Mouse (Mus musculus) layer of hippocampus, postnatal 25 days (tissue): ENCODE data around the gene L3mbtl4. TPM values are rescaled to one million over a fixed set of nuclear protein-coding genes. Genes with fewer than 3 reads are reported as not detected.

Experiments used
- DNase-seq, 2 experiments: peaks; one replicate each; pipeline ENCODE4 v3.0.0; 2022; ENCODE audit warnings: mixed read lengths in 2 of 2, low spot score in 1 of 2; ENCODE audit errors: extremely low spot score in 1 of 2
- total RNA-seq, 2 experiments: library from RNA; stranded (reverse); gene quantifications; 2 replicates each; pipeline ENCODE4 v1.2.3; 2021

The L3mbtl4 gene
- under 1 TPM; 0.54 to 0.73 TPM for total RNA-seq

- DNase-seq = no peak
Measured at GRCm38 (mm10) chr17:68273527-68273926, at the start of gene L3mbtl4. L3mbtl4 (plus strand) TSS chr17:68273797.

DNA sequence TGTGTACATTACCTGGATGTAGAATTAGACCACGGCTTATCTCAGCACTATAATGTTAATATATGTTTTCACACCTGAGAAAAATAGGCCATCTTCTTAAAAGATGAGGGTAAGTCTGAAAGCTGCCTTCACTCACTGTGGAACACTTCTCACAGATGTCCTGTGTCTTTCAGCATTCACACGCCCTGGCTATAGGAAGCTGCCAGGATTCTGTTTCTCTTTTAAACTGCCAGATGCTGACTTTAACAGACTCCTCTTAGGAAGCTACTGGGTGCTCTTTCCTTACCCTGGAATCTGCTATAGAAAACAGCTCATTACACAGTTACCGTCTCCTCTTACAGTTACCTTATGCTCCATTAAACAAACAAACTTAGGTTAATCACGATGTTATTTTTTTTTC is 43.1 kb upstream of the L3mbtl4 start:
- no peak for DNase-seq

DNA sequence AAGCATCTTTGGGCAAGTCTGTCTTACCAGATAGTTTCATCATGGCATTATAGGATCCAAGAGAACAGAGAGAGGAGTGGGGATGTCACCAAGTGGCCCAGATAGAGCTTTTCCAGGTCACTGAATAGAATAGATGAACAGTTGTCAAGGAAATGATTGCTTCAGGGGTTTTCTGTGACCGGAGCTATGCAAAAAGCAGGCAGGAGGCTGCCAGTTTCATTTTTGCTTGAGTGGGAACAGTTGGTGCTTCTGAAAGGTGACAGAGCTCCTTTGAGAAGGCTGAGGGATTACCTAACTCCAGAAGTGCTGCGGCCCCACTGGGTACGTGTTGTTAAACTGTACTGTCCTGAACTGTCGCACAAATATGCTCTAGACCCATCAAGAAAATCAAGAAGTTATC is 38.2 kb upstream of the L3mbtl4 start:
- DNase-seq = no peak

DNA sequence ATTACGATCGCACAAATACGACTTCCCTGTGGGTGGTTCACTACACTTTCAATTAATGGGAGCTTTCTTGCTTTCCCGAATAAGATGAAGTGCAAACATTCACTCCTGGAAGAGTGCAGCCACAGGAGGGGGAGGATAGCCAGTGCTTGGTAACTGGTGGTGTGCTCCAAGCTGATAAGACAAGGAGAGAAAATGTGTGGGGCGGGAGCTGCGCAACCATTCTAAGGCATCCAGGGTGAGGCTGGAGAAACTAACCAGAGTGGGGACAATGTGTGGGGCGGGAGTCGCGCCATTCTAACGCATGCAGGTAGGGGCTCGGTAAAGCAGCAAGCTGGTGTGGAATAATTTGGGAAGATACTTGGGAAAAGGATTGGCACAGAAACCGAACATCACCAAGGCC is 36.6 kb upstream of the L3mbtl4 start:
- no peak for DNase-seq

DNA sequence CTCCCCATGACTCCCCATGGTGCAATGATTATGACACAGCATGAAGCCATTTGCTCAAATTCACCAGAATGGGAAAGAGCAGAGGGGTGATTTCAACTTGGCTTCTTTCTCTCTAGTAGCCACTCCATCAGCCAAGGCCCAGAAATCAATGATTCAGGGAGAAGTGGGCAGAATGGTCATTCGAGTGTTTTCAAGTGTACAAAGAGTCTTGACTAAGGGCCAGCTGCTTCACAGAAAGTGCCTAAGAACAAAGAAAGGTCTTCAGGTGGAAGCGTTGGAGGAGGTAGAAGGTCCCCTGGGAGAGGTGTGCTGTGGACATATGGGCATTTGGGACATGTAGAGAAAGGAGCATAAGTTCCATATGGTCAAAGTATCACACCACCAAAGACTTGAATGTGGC is 33.4 kb upstream of the L3mbtl4 start:
- DNase-seq = no peak

GRCm38 (mm10) chr17:68264835-68265557 is 8.6 kb upstream of the L3mbtl4 start:
- DNase-seq = no peak

GRCm38 (mm10) chr17:68273954-68274353 is 357 bp downstream of the L3mbtl4 start:
- no peak for DNase-seq

DNA sequence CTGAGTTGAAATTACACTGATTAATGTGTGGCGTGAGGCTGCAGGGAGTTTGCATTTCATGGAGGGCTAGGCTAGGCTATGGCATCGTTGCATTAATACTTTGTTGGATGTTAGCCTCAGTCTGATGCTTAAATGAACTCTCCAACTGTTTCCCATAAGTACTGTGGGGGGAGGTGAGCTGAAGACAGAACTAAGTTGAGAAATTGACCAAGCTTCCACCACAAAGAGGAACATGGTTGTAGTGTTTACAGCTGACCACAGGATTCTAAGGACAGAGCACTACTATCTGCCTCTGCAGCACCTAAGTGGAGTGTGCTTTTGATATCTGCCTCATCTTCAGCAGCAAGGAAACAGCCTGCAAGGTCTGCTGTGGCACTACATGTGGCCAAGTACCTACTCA is 1.5 kb downstream of the L3mbtl4 start:
- no peak for DNase-seq

GRCm38 (mm10) chr17:68280915-68281314 is 7.3 kb downstream of the L3mbtl4 start:
- DNase-seq = no peak

GRCm38 (mm10) chr17:68285119-68285782 is 11.7 kb downstream of the L3mbtl4 start:
- DNase-seq = no peak

DNA sequence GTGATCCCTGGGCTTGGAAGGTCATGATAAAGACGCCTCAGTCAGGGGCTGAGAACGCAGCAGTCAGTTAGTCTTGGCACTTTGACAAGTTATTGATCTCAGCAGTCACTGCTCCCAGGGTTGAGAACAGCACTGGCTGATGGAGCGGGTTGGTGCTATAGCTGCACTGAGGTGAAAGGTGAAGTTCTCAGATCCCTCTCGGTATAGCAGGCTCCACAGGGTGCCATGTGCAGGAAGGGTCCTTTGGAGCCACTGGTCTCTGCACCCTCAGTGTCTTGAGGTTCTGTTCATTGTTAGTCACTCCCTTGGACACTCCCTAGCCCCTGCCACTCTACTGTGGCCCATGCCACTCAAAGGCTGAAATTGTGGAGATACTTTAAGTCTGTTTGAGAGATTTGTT is 14.5 kb downstream of the L3mbtl4 start:
- no peak for DNase-seq

- DNase-seq = no peak
Measured at GRCm38 (mm10) chr17:68288699-68289098, 15.1 kb downstream of the L3mbtl4 start.

- no peak for DNase-seq
Measured at GRCm38 (mm10) chr17:68291713-68292364, 18.2 kb downstream of the L3mbtl4 start.

- no peak for DNase-seq
Measured at GRCm38 (mm10) chr17:68308381-68308780, 34.8 kb downstream of the L3mbtl4 start.

- DNase-seq = no peak
Measured at GRCm38 (mm10) chr17:68312286-68312927, 38.8 kb downstream of the L3mbtl4 start.

DNA sequence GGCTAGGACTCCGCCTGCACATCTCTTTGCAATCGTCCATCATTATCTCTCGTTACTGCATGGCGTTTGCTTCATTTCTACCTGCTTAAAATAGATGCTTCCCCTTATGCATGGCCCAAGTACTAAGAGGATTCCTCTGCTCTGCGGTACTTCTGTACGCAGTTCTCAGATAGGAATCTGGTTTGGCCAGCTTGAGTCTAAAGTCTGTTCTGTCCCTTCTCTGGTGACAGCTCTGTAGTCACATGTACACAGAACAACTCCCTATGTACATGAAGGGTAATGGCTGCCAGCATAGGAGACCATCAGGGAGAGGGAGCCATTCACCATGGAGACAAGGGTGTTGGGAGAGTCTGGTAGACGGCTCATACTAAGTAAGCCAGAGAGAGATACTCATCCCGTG is 47.3 kb downstream of the L3mbtl4 start:
- DNase-seq = no peak

- DNase-seq = no peak
Measured at GRCm38 (mm10) chr17:68322607-68323006, 49.0 kb downstream of the L3mbtl4 start.

DNA sequence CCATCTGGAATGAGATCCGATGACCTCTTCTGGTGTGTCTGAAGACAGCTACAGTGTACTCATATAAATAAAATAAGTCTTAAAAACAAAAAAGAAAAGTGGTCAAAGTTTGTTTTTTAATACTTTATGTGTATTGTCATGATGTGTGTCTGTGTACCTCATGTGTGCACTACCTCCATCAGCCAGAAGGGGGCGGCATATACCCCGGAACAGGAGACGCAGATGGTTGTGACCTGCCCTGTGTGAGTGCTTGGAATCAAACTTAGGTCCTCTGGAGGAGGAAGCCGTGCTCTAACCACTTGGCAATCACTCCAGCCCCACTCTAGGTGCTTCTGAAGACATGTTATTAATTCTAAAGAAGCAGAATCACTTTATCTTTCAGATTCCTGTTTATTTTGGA is 58.6 kb downstream of the L3mbtl4 start:
- DNase-seq = no peak

- DNase-seq = no peak
Measured at GRCm38 (mm10) chr17:68333382-68333781, 59.8 kb downstream of the L3mbtl4 start.

- no peak for DNase-seq
Measured at GRCm38 (mm10) chr17:68338917-68339553, 65.4 kb downstream of the L3mbtl4 start.

GRCm38 (mm10) chr17:68357687-68358086 is 84.1 kb downstream of the L3mbtl4 start:
- no peak for DNase-seq
